Mouse (Mus musculus): ENCODE data around the gene Msh5.

DNA sequence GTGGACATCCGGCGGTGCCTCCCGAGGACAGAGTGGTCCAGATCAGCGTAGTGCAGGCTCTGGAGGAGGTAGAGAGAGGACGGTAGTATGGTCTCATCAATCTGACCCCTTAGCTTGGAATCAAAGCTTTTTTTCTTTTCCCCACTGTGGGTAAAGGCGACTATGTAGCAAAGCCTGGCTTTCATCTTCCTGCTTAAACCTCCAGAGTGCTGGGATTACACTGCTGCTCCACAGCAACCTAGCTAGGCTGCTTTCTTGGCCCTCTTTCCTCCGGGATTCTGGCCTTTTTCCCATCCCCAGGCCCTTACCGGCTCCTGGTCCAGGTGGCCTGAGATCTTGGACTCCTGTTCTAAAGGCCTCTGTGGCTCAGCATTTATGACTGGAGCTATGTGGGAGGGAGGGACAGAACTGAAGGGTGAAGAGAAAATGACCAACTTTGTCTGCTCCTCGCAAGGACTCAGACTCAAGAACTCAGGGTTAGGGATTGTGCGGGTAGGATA, 17.9 kb upstream of the Msh5 start:
- TF ChIP-seq CTCF (conservative IDR thresholded peaks at IDR 0.05; ENCODE audit: insufficient read depth, insufficient read length, low read depth, low read length) (no peak), POLR2A (IDR thresholded peaks at IDR 0.05; ENCODE audit: low read depth, low read length) (no peak)

All from kidney, adult 2 months (tissue).